Mouse (Mus musculus) heart, adult 2 months (tissue): ENCODE results near the gene Plcb4. TPM values are rescaled to one million over a fixed set of nuclear protein-coding genes. Genes with fewer than 3 reads are reported as not detected.

ENCODE experiments used
- DNase-seq, 2 experiments: peaks; one replicate each; pipeline ENCODE4 v3.0.0; 2021
- H3K27ac ChIP-seq: fragments of 200-600 bp; 2 replicates; pipeline ENCODE4 v1.8.1; 2022
- H3K27me3 ChIP-seq: fragments of 200-500 bp; 2 replicates; pipeline ENCODE4 v1.6.1; 2012; ENCODE audit warnings: mild to moderate bottlenecking, low read length, inconsistent platforms, mixed read lengths; ENCODE audit not compliant: control insufficient read depth, insufficient read depth
- H3K36me3 ChIP-seq: fragments of 200-500 bp; 2 replicates; pipeline ENCODE4 v1.6.1; 2012; ENCODE audit warnings: low read length, inconsistent platforms; ENCODE audit not compliant: control insufficient read depth, insufficient read depth
- H3K4me1 ChIP-seq: fragments of 200-500 bp; 2 replicates; pipeline ENCODE4 v1.6.1; 2011; ENCODE audit warnings: low read length; ENCODE audit not compliant: control insufficient read depth, insufficient read depth
- H3K4me3 ChIP-seq: fragments of 200-600 bp; 2 replicates; pipeline ENCODE4 v1.8.1; 2022
- H3K79me2 ChIP-seq: fragments of 200-500 bp; replicated peaks from 2 replicates; pipeline ENCODE4 v1.6.1; 2012; ENCODE audit warnings: mild to moderate bottlenecking, inconsistent platforms, low read length, moderate library complexity, mixed read lengths; ENCODE audit not compliant: control insufficient read depth, insufficient read depth
- H3K9ac ChIP-seq: fragments of 200-500 bp; 2 replicates; pipeline ENCODE4 v1.6.1; 2012; ENCODE audit warnings: low read depth, mild to moderate bottlenecking, control low read depth, inconsistent platforms, low read length, mixed read lengths
- CTCF ChIP-seq: fragments of 200-600 bp; IDR thresholded peaks from 2 replicates; pipeline ENCODE4 v1.8.1; 2022; ENCODE audit warnings: antibody characterized with exemption, mild to moderate bottlenecking, moderate library complexity
- EP300 ChIP-seq: fragments of 200-500 bp; IDR thresholded peaks from 2 replicates; pipeline ENCODE4 v1.6.1; 2011; ENCODE audit warnings: low read depth, low read length, control low read depth; ENCODE audit not compliant: insufficient read depth
- POLR2A ChIP-seq: fragments of 200-500 bp; IDR thresholded peaks from 2 replicates; pipeline ENCODE4 v1.6.1; 2011; ENCODE audit warnings: mild to moderate bottlenecking, low read depth, low read length, control low read depth; ENCODE audit not compliant: insufficient read depth
- WGBS: fragments of 180-500 bp; shearing (Covaris S2); methylation state at CpG from one replicate; pipeline ENCODE4 v1.1.7; 2018; 5-methylcytosine and 5-hydroxymethylcytosine counted together
- intact Hi-C: fragments of 180-260 bp; cut with DNase I; formaldehyde crosslinking; loops from one replicate; pipeline ENCODE4 v1.15.1; 2025
- polyA plus RNA-seq: library from polyadenylated mRNA; depleted of rRNA; stranded (reverse); fragments of >200 nt; gene quantifications from 2 replicates; pipeline ENCODE4 v1.2.3, GENCODE M21; 2012
- total RNA-seq, 2 experiments: library from RNA; stranded (reverse); gene quantifications; 2 replicates each; pipeline ENCODE4 v1.2.3; 2021

Plcb4 gene
- total and polyA plus RNA-seq, 3 experiments: 23.1 to 60.2 (median 55.0) TPM

- no peak for DNase-seq
- Histone ChIP-seq H3K36me3 (peaks cover 2% of the 10 kb centered on the region; the same call in 1 of the 2 replicates), H3K27ac (peak overlapping the region; percentile 91), H3K9ac (peak overlapping the region; percentile 59), H3K79me2 (peaks cover 4% of the 10 kb centered on the region), H3K4me3 (peak overlapping the region; percentile 25), H3K4me1 (peaks cover 7% of the 10 kb centered on the region), H3K27me3 (no peaks in the 10 kb centered on the region)
- WGBS: 50% methylated on average over 4 of the region's 4 CpGs
- no peak for TF ChIP-seq EP300
- TF ChIP-seq CTCF: no peak
- TF ChIP-seq POLR2A: no peak
- intact Hi-C loops: loop anchor here (1.0 to 5.0 kb wide), 4 partner anchors 32 to 99 kb away; no protein-coding TSS in a partner anchor
These were observed 2.0 kb downstream of the Plcb4 start for GRCm38 (mm10) chr2:135660816-135661215.

GRCm38 (mm10) chr2:135663785-135664184 is 5.0 kb downstream of the Plcb4 start:
- 86% methylated on average over 1 of the region's 1 CpGs for WGBS

GRCm38 (mm10) chr2:135667496-135667895 is 8.7 kb downstream of the Plcb4 start:
- intact Hi-C loops: no loop called here
- H3K79me2 ChIP-seq: peaks cover 10% of the 10 kb centered on the region
- 92% methylated on average over 2 of the region's 2 CpGs for WGBS
- peaks cover 14% of the 10 kb centered on the region for H3K4me1 ChIP-seq
- H3K4me3 ChIP-seq: no peak overlapping the region
- no peak for DNase-seq
- TF ChIP-seq CTCF: no peak
- no peak for TF ChIP-seq POLR2A
- no peak for TF ChIP-seq EP300
- H3K9ac ChIP-seq: no peak overlapping the region
- no peaks in the 10 kb centered on the region for H3K27me3 ChIP-seq
- H3K36me3 ChIP-seq: peaks cover 20% of the 10 kb centered on the region
- H3K27ac ChIP-seq: no peak overlapping the region

More at GRCm38 (mm10) chr2:135663785-135664184, 5.0 kb downstream of the Plcb4 start:
- peaks cover 5% of the 10 kb centered on the region for H3K36me3 ChIP-seq
- TF ChIP-seq EP300 (no peak), CTCF (peak; percentile 45), POLR2A (no peak)
- DNase-seq: no peak
- intact Hi-C loops: loop anchor here (5.0 kb wide), 2 partner anchors 64 to 94 kb away; no protein-coding TSS in a partner anchor
- H3K4me3 ChIP-seq: no peak overlapping the region
- peaks cover 4% of the 10 kb centered on the region for H3K79me2 ChIP-seq
- H3K27ac ChIP-seq: peak overlapping the region; percentile 91; the same call in 1 of the 2 replicates
- H3K4me1 ChIP-seq: peaks cover 9% of the 10 kb centered on the region
- no peak overlapping the region for H3K9ac ChIP-seq
- no peaks in the 10 kb centered on the region for H3K27me3 ChIP-seq

GRCm38 (mm10) chr2:135672459-135673104 is 13.8 kb downstream of the Plcb4 start:
- intact Hi-C loops: no loop called here
- Histone ChIP-seq H3K79me2 (peaks cover 19% of the 10 kb centered on the region), H3K4me3 (no peak overlapping the region), H3K4me1 (peaks cover 15% of the 10 kb centered on the region), H3K36me3 (peaks cover 32% of the 10 kb centered on the region), H3K27ac (no peak overlapping the region), H3K27me3 (no peaks in the 10 kb centered on the region), H3K9ac (no peak overlapping the region)
- 70% methylated on average over 10 of the region's 10 CpGs for WGBS
- no peak for DNase-seq
- no peak for TF ChIP-seq EP300
- no peak for TF ChIP-seq POLR2A
- no peak for TF ChIP-seq CTCF

- Histone ChIP-seq H3K79me2 (peaks cover 19% of the 10 kb centered on the region), H3K4me1 (peaks cover 15% of the 10 kb centered on the region), H3K9ac (no peak overlapping the region), H3K27me3 (no peaks in the 10 kb centered on the region), H3K36me3 (peaks cover 32% of the 10 kb centered on the region), H3K27ac (no peak overlapping the region), H3K4me3 (no peak overlapping the region)
- WGBS: 88% methylated on average over 8 of the region's 8 CpGs
- intact Hi-C loops: no loop called here
- DNase-seq: no peak
- TF ChIP-seq EP300 (no peak), POLR2A (no peak), CTCF (no peak)
These were observed 14.8 kb downstream of the Plcb4 start for GRCm38 (mm10) chr2:135673649-135674048.

GRCm38 (mm10) chr2:135675284-135675683 is 16.5 kb downstream of the Plcb4 start:
- intact Hi-C loops: no loop called here
- H3K27ac ChIP-seq: no peak overlapping the region

More at GRCm38 (mm10) chr2:135675284-135675683, 16.5 kb downstream of the Plcb4 start:
- Histone ChIP-seq H3K9ac (no peak overlapping the region), H3K27me3 (no peaks in the 10 kb centered on the region), H3K4me3 (no peak overlapping the region), H3K4me1 (peaks cover 22% of the 10 kb centered on the region), H3K36me3 (peaks cover 26% of the 10 kb centered on the region), H3K79me2 (peaks cover 17% of the 10 kb centered on the region)
- WGBS: 78% methylated on average over 5 of the region's 5 CpGs
- no peak for DNase-seq
- no peak for TF ChIP-seq CTCF
- TF ChIP-seq POLR2A: no peak
- no peak for TF ChIP-seq EP300
